Comparison of ENCODE assay signal across 20 mouse cellular contexts in the genomic region with DNA sequence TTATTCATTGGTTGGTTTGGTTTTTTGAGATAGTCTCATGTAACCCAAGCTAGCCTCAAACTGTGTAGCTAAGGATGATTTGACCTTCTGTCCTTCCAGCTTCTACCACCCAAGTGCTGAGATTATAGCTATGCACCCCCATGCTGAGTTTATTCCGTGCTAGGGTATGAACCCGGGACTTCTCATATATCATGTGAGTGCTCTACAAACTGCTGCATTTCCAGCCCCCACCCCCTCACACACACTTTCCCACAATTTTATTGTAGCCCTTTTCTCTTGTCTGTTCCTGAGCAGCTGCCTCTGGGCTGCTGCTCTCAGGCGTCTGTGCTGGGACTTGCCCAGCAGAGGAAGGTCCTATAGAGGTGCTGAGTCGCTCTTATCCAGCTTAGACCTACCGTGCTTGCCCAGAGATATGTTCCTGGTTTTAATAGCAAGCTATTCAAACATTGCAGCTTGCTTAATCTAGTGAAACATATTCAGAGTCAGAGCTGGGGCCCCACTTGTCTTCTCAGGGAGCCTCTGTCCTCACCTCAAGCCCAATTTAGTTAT.
DNase-seq lines count a peak whose midpoint lies in the region; ATAC-seq and TF ChIP-seq lines count a peak whose summit lies in the region.
"Had no signal": no experiment of that assay in that cellular context is flagged by ENCODE, and none has a peak within 500 bp of the region (broad histone marks: within the 10 kb centered on the region; RNA-seq: fewer than 3 reads in every experiment).

No protein-coding gene starts in this region.

- no peaks in the 10 kb centered on the region for H3K9me3 ChIP-seq in heart, embryonic 13.5 days
- H3K9me3 ChIP-seq in limb, embryonic 12.5 days: no peaks in the 10 kb centered on the region
- no peaks in the 10 kb centered on the region for H3K9me3 ChIP-seq in limb, embryonic 10.5 days (replicated peaks)
- H3K9me3 ChIP-seq in intestine, embryonic 15.5 days: no peaks in the 10 kb centered on the region
- no peaks in the 10 kb centered on the region for H3K9me3 ChIP-seq in stomach, embryonic 16.5 days (replicated peaks; ENCODE audit: control insufficient read depth, low read length)
- H3K9me3 ChIP-seq: forebrain, embryonic 13.5 days; heart, embryonic 10.5 days had no signal

- peaks cover 31% of the 10 kb centered on the region for H3K4me1 ChIP-seq in heart, embryonic 13.5 days
- no peaks in the 10 kb centered on the region for H3K4me1 ChIP-seq in heart, adult 2 months (ENCODE audit: control insufficient read depth, insufficient read depth, low read length)
- peaks cover 5% of the 10 kb centered on the region; the same call in 1 of the 2 replicates for H3K4me1 ChIP-seq in limb, embryonic 12.5 days (replicated peaks)
- peaks cover 8% of the 10 kb centered on the region for H3K4me1 ChIP-seq in limb, embryonic 10.5 days
- H3K4me1 ChIP-seq in intestine, embryonic 15.5 days (replicated peaks): no peaks in the 10 kb centered on the region; the same call in 1 of the 2 replicates
- peaks cover 21% of the 10 kb centered on the region for H3K4me1 ChIP-seq in stomach, embryonic 16.5 days (ENCODE audit: control insufficient read depth, insufficient read depth, low read length)

- H3K4me3 ChIP-seq in heart, embryonic 13.5 days: no peak overlapping the region
- H3K4me3 ChIP-seq in heart, adult 2 months: no peak overlapping the region
- H3K4me3 ChIP-seq in limb, embryonic 12.5 days (replicated peaks): no peak overlapping the region
- no peak overlapping the region for H3K4me3 ChIP-seq in limb, embryonic 10.5 days
- H3K4me3 ChIP-seq in intestine, embryonic 15.5 days (replicated peaks): no peak overlapping the region
- H3K4me3 ChIP-seq in stomach, embryonic 16.5 days (replicated peaks; ENCODE audit: low read length): no peak overlapping the region
- H3K4me3 ChIP-seq: forebrain, embryonic 13.5 days; heart, embryonic 10.5 days had no signal

- no peak for TF ChIP-seq POLR2A in heart, adult 2 months (IDR thresholded peaks at IDR 0.05; ENCODE audit: insufficient read depth, low read depth, low read length)

- H3K27me3 ChIP-seq in heart, embryonic 13.5 days (replicated peaks): no peaks in the 10 kb centered on the region
- H3K27me3 ChIP-seq in heart, adult 2 months (ENCODE audit: control insufficient read depth, insufficient read depth, low read length): no peaks in the 10 kb centered on the region
- H3K27me3 ChIP-seq in limb, embryonic 12.5 days: no peaks in the 10 kb centered on the region
- H3K27me3 ChIP-seq in limb, embryonic 10.5 days (ENCODE audit: low read depth, poor library complexity, severe bottlenecking): no peaks in the 10 kb centered on the region
- H3K27me3 ChIP-seq in intestine, embryonic 15.5 days (replicated peaks): no peaks in the 10 kb centered on the region
- H3K27me3 ChIP-seq in stomach, embryonic 16.5 days (ENCODE audit: control insufficient read depth, insufficient read depth, low read length): no peaks in the 10 kb centered on the region
- H3K27me3 ChIP-seq: forebrain, embryonic 13.5 days had no signal

- no peak for TF ChIP-seq EP300 in heart, adult 2 months (IDR thresholded peaks at IDR 0.05; ENCODE audit: insufficient read depth, low read depth, low read length)

- WGBS in heart, embryonic 13.5 days: 25% methylated on average over 5 of the region's 5 CpGs
- 57% methylated on average over 5 of the region's 5 CpGs for WGBS in heart, adult 2 months
- 47% methylated on average over 5 of the region's 5 CpGs for WGBS in limb, embryonic 12.5 days
- WGBS in limb, embryonic 10.5 days: 65% methylated on average over 5 of the region's 5 CpGs
- WGBS in intestine, embryonic 15.5 days: 24% methylated on average over 5 of the region's 5 CpGs
- 32% methylated on average over 5 of the region's 5 CpGs for WGBS in stomach, embryonic 16.5 days

- no peaks in the 10 kb centered on the region for H3K79me2 ChIP-seq in heart, adult 2 months (replicated peaks; ENCODE audit: control insufficient read depth, insufficient read depth, low read length)

- H3K4me2 ChIP-seq in heart, embryonic 13.5 days: no peak overlapping the region
- H3K4me2 ChIP-seq in limb, embryonic 12.5 days: no peak overlapping the region
- H3K4me2 ChIP-seq in intestine, embryonic 15.5 days (replicated peaks): no peak overlapping the region
- no peak overlapping the region for H3K4me2 ChIP-seq in stomach, embryonic 16.5 days (ENCODE audit: low read depth, low read length)
- H3K4me2 ChIP-seq: forebrain, embryonic 13.5 days; hindbrain, embryonic 14.5 days had no signal

- no peak for TF ChIP-seq CTCF in heart, adult 2 months (IDR thresholded peaks at IDR 0.05)

- H3K27ac ChIP-seq in heart, embryonic 13.5 days (replicated peaks): peak overlapping the region; percentile 66
- H3K27ac ChIP-seq in heart, adult 2 months: no peak overlapping the region
- H3K27ac ChIP-seq in limb, embryonic 12.5 days: no peak overlapping the region
- no peak overlapping the region for H3K27ac ChIP-seq in limb, embryonic 10.5 days
- H3K27ac ChIP-seq in intestine, embryonic 15.5 days: no peak overlapping the region
- peak overlapping the region; percentile 74 for H3K27ac ChIP-seq in stomach, embryonic 16.5 days (ENCODE audit: low read length)
- H3K27ac ChIP-seq: forebrain, embryonic 13.5 days; heart, embryonic 10.5 days; hindbrain, embryonic 14.5 days had no signal

- intact Hi-C loops in heart, adult 2 months (cut with DNase I): no loop called here

- ATAC-seq in heart, embryonic 13.5 days (ENCODE audit: extremely low read depth, insufficient number of reproducible peaks, low FRiP score, low TSS enrichment): no peak
- peak; percentile 47; the same call in 1 of the 2 replicates for ATAC-seq in limb, embryonic 12.5 days (ENCODE audit: insufficient number of reproducible peaks, insufficient read depth, low FRiP score, low TSS enrichment, low read depth)
- peak; percentile 61 for ATAC-seq in intestine, embryonic 15.5 days
- ATAC-seq in stomach, embryonic 16.5 days (ENCODE audit: insufficient read depth, low FRiP score): peak; percentile 68
- ATAC-seq: forebrain, embryonic 13.5 days had no signal

- DNase-seq in heart, adult 2 months: no peak
- no peak for DNase-seq in limb, embryonic 10.5 days (ENCODE audit: low spot score)
- DNase-seq in cerebellum, adult 8-10 months: no peak
- DNase-seq in urinary bladder, postnatal 25 days (ENCODE audit: low spot score): no peak
- DNase-seq: adrenal gland, postnatal 10 days; B cell, adult 2 months; cerebellum, postnatal 10 days; kidney, postnatal 14 days; layer of hippocampus, postnatal 36 days; left cerebral cortex, postnatal 4 days; lung, adult 2 months; right cerebral cortex, postnatal 25 days; thymus, postnatal 25 days had no signal

- no peaks in the 10 kb centered on the region for H3K36me3 ChIP-seq in heart, embryonic 13.5 days
- H3K36me3 ChIP-seq in heart, adult 2 months (ENCODE audit: control insufficient read depth, insufficient read depth, low read length): no peaks in the 10 kb centered on the region
- peaks cover 6% of the 10 kb centered on the region; the same call in 1 of the 2 replicates for H3K36me3 ChIP-seq in limb, embryonic 12.5 days
- peaks cover 4% of the 10 kb centered on the region; the same call in 1 of the 2 replicates for H3K36me3 ChIP-seq in limb, embryonic 10.5 days
- no peaks in the 10 kb centered on the region for H3K36me3 ChIP-seq in intestine, embryonic 15.5 days
- H3K36me3 ChIP-seq in stomach, embryonic 16.5 days (ENCODE audit: control insufficient read depth, insufficient read depth, low read length): no peaks in the 10 kb centered on the region
- H3K36me3 ChIP-seq: heart, embryonic 10.5 days had no signal

- 0 out of 2 replicates have a peak overlapping the region, but pooled peaks have one; percentile 54 for H3K9ac ChIP-seq in heart, embryonic 13.5 days
- no peak overlapping the region for H3K9ac ChIP-seq in heart, adult 2 months (ENCODE audit: low read depth, low read length)
- no peak overlapping the region for H3K9ac ChIP-seq in limb, embryonic 12.5 days (replicated peaks)
- no peak overlapping the region for H3K9ac ChIP-seq in intestine, embryonic 15.5 days
- no peak overlapping the region for H3K9ac ChIP-seq in stomach, embryonic 16.5 days (ENCODE audit: low read length)
- H3K9ac ChIP-seq: forebrain, embryonic 13.5 days; hindbrain, embryonic 14.5 days had no signal

Comparison
In these comparisons a context has a peak if more than half of its experiments do, and no peak if none do; other contexts are left out.
1. H3K27ac ChIP-seq: peak in heart, embryonic 13.5 days (single experiment) and stomach, embryonic 16.5 days (single experiment); none in heart, adult 2 months (single experiment), limb, embryonic 12.5 days (single experiment), limb, embryonic 10.5 days (single experiment) and intestine, embryonic 15.5 days (single experiment).